14 mouse cellular contexts compared by ENCODE assay signal in the genomic region with DNA sequence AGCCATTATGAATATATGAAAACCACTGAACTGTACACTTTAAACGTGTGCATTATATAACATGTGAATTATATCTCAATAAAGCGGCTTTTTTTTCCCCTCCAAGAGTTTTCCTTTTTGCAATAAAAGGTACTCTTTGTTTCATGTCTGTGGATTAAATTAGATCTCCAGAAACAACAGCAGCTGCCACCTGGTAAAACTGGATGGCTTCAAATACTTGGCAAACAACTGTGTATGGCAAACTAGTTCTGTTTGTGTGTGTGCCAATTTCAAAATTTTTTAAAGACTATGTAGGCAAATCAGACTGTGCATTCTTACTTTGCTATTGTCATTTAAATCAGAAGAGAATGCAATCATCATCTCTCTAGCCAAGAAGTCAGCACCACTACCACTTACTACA. TPM values are rescaled to one million over a fixed set of nuclear protein-coding genes. Genes with fewer than 3 reads are reported as not detected.
"Had no signal": no experiment of that assay in that cellular context is flagged by ENCODE, and none has a peak within 500 bp of the region (broad histone marks: within the 10 kb centered on the region; RNA-seq: fewer than 3 reads in every experiment).

No protein-coding gene starts in this region.

- H3K9ac ChIP-seq: intestine, embryonic 15.5 days; limb, embryonic 12.5 days; liver, embryonic 14.5 days; midbrain, embryonic 13.5 days; neural tube, embryonic 15.5 days had no signal

- H3K4me1 ChIP-seq: intestine, embryonic 15.5 days; limb, embryonic 12.5 days; midbrain, embryonic 13.5 days had no signal

- DNase-seq: kidney, adult 18-20 months; kidney, postnatal 10 days; kidney, postnatal 4 days; lung, adult 18-20 months; thymus, postnatal 36 days had no signal

- ATAC-seq: intestine, embryonic 15.5 days; midbrain, embryonic 13.5 days had no signal

- H3K4me2 ChIP-seq: intestine, embryonic 15.5 days; limb, embryonic 12.5 days; midbrain, embryonic 13.5 days; neural tube, embryonic 15.5 days had no signal

- H3K36me3 ChIP-seq: intestine, embryonic 15.5 days; neural tube, embryonic 15.5 days had no signal

- H3K27me3 ChIP-seq: intestine, embryonic 15.5 days; limb, embryonic 12.5 days; midbrain, embryonic 13.5 days; neural tube, embryonic 15.5 days had no signal

- H3K9me3 ChIP-seq: intestine, embryonic 15.5 days; limb, embryonic 12.5 days; midbrain, embryonic 13.5 days; neural tube, embryonic 15.5 days had no signal

- H3K27ac ChIP-seq: intestine, embryonic 15.5 days; limb, embryonic 12.5 days; liver, embryonic 14.5 days; midbrain, embryonic 13.5 days; neural tube, embryonic 15.5 days; stomach, postnatal 0 days had no signal

- H3K4me3 ChIP-seq: intestine, embryonic 15.5 days; limb, embryonic 12.5 days; midbrain, embryonic 13.5 days; neural tube, embryonic 15.5 days had no signal

RNA-seq across cellular contexts. Expression of a gene that starts 34.4 kb away (rescaled TPM):
- total RNA-seq: left cerebral cortex, postnatal 36 days; megakaryocyte-erythroid progenitor cell, adult 5-6 weeks; midbrain, postnatal 0 days had no signal
- polyA plus RNA-seq: midbrain, embryonic 13.5 days had no signal
